Mouse (Mus musculus) C2C12 (cell line): ENCODE data around the gene Tfap2a.

ENCODE experiments used
- CEBPB ChIP-seq: IDR thresholded peaks from one replicate; pipeline ENCODE4 v1.6.1; 2011; ENCODE audit warnings: low read depth, mild to moderate bottlenecking, control low read depth, moderate library complexity
- CTCF ChIP-seq: IDR thresholded peaks from one replicate; pipeline ENCODE4 v1.5.1; 2011; ENCODE audit not compliant: control insufficient read depth, insufficient read depth, insufficient read length
- FOSL1 ChIP-seq: IDR thresholded peaks from one replicate; pipeline ENCODE4 v1.8.0; 2011; ENCODE audit warnings: mild to moderate bottlenecking, low read length; ENCODE audit not compliant: poor library complexity, insufficient read depth, severe bottlenecking
- MAX ChIP-seq: IDR thresholded peaks from one replicate; pipeline ENCODE4 v1.6.1; 2011; ENCODE audit warnings: mild to moderate bottlenecking, control low read depth
- MYOD1 ChIP-seq: IDR thresholded peaks from one replicate; pipeline ENCODE4 v1.6.1; 2011; ENCODE audit warnings: low read depth; ENCODE audit not compliant: control insufficient read depth, insufficient read length
- MYOG ChIP-seq: IDR thresholded peaks from one replicate; pipeline ENCODE4 v1.6.1; 2011; ENCODE audit not compliant: control insufficient read depth, insufficient read length; ENCODE audit errors: extremely low read depth
- USF1 ChIP-seq: IDR thresholded peaks from one replicate; pipeline ENCODE4 v1.6.1; 2011; ENCODE audit warnings: low read depth, mild to moderate bottlenecking, control low read depth, moderate library complexity

DNA sequence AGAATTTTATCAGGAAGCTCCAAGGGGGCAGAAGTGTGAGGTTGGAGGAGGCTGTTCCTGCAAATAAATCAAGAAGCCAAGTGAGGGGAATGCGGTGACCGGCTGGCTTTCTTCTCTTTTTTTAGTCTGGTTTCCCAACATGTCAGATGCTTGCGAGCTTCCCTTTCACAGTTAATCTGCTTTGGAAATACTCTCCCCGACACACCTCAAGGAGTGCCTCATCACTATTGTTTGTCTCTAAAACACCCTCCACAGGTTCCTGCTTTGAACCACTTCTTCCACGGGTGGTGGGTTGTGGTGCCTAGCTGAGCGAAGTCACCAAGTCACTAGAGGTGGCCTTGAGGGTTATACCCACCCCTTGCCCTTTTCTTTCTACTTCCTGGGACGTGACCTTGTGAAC lies 18.2 kb upstream of the Tfap2a start:
- TF ChIP-seq CTCF (no peak), MYOG (no peak), MAX (no peak), USF1 (no peak), FOSL1 (no peak), MYOD1 (no peak), CEBPB (no peak)
